Mouse (Mus musculus): ENCODE results near the gene Nup93.

- TF ChIP-seq GATA1 (IDR thresholded peaks at IDR 0.05; ENCODE audit: borderline replicate concordance, low read length) (no peak), FLI1 (IDR thresholded peaks at IDR 0.05; ENCODE audit: low read length) (no peak)
These were observed 128.3 kb downstream of the Nup93 start for GRCm38 (mm10) chr8:94342691-94343090.

Measured in megakaryocyte, embryonic 14.5 days (primary cell).